Mouse (Mus musculus): ENCODE data around the gene Arl11. TPM values are rescaled to one million over a fixed set of nuclear protein-coding genes. Genes with fewer than 3 reads are reported as not detected.

Gene Arl11
- 4.6 and 5.0 TPM in 2 replicates for polyA plus RNA-seq (2015; fragmentation: Nextera tagmentation; extraction: Ambion mirVana)

DNA sequence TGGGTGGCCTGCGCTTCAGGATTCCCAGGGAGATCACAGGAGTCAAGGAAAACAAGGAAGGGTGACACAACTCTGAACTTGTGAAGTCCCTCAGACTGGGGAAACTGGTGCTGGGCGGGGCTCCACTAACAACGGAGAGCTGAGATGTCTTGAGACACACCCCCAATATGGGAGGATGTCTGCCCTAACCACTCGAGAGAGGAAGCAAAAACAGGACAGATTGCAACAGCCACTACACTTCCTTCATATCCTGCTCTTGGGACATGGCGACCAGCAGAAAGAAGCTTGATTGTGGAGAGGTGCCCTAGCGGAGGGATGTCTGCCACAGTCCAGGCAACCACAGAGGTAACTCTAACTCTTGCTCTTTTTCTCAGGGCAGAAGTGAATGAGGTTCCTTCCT lies at the start of gene Arl11:
Arl11 (plus strand) TSS at position 161 of the 400 bp plus-strand sequence.
- H3K9ac ChIP-seq (replicated peaks; ENCODE audit: low read depth): no peak within 1 kb of the TSS
- TF ChIP-seq CTCF (IDR thresholded peaks at IDR 0.05): no peak
- no peak for TF ChIP-seq EP300 (IDR thresholded peaks at IDR 0.05)
- ATAC-seq (peak; percentile 48), DNase-seq (ENCODE audit: low spot score) (peak; percentile 61)
- no peaks in the 10 kb centered on the region for H3K4me1 ChIP-seq (ENCODE audit: insufficient read depth, low read depth, low read length)
- H3K4me3 ChIP-seq (ENCODE audit: low read depth, low read length): no peak within 1 kb of the TSS
- no peak within 1 kb of the TSS for H3K27ac ChIP-seq (ENCODE audit: low read length)
- peak within 1 kb of the TSS; percentile 28; the same call in 1 of the 2 replicates for H3K4me2 ChIP-seq (replicated peaks; ENCODE audit: low read depth, low read length)
- WGBS: 43% methylated on average over 6 of the region's 6 CpGs
- H3K36me3 ChIP-seq (ENCODE audit: insufficient read depth, low read length): no peaks in the 10 kb centered on the region
- no peaks in the 10 kb centered on the region for H3K27me3 ChIP-seq (replicated peaks; ENCODE audit: insufficient read depth, low read length)
- no peaks in the 10 kb centered on the region for H3K9me3 ChIP-seq (ENCODE audit: low read length)

DNA sequence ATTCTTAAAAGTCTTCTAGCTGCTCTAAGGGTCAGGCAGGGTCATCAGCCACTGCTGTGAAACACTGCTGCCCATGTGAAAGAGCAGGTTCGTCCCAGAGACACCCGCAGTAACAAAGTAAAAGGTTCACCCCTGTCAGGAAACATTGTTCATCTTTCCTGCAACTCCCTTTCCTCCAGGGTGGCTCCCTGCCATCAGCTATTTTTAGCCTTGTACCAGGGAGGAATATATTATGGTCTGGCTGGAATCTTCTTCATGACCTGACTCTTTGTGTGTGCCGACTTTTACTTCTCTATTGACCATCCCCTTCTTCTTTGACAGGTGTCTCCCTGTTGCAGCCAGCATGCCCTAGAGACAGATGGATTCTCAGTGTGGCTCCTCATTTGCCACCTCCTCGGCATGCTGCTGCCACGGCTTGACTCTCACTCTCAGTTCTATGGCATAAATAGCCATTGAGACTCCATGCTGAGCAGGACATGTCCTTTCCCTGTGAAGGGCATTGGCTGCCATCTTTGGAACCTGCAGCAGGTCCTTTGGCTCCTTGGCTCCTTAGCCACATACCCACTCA lies 41.6 kb upstream of the Arl11 start:
- Histone ChIP-seq H3K4me1 (ENCODE audit: insufficient read depth, low read depth, low read length) (no peaks in the 10 kb centered on the region), H3K9me3 (ENCODE audit: low read length) (no peaks in the 10 kb centered on the region), H3K4me2 (replicated peaks; ENCODE audit: low read depth, low read length) (no peak overlapping the region), H3K4me3 (ENCODE audit: low read depth, low read length) (no peak overlapping the region), H3K27ac (ENCODE audit: low read length) (no peak overlapping the region), H3K36me3 (ENCODE audit: insufficient read depth, low read length) (no peaks in the 10 kb centered on the region), H3K9ac (replicated peaks; ENCODE audit: low read depth) (no peak overlapping the region), H3K27me3 (replicated peaks; ENCODE audit: insufficient read depth, low read length) (no peaks in the 10 kb centered on the region)
- DNase-seq (ENCODE audit: low spot score) (no peak), ATAC-seq (no peak)
- 55% methylated on average over 5 of the region's 5 CpGs for WGBS
- TF ChIP-seq CTCF (IDR thresholded peaks at IDR 0.05) (no peak), EP300 (IDR thresholded peaks at IDR 0.05) (no peak)

DNA sequence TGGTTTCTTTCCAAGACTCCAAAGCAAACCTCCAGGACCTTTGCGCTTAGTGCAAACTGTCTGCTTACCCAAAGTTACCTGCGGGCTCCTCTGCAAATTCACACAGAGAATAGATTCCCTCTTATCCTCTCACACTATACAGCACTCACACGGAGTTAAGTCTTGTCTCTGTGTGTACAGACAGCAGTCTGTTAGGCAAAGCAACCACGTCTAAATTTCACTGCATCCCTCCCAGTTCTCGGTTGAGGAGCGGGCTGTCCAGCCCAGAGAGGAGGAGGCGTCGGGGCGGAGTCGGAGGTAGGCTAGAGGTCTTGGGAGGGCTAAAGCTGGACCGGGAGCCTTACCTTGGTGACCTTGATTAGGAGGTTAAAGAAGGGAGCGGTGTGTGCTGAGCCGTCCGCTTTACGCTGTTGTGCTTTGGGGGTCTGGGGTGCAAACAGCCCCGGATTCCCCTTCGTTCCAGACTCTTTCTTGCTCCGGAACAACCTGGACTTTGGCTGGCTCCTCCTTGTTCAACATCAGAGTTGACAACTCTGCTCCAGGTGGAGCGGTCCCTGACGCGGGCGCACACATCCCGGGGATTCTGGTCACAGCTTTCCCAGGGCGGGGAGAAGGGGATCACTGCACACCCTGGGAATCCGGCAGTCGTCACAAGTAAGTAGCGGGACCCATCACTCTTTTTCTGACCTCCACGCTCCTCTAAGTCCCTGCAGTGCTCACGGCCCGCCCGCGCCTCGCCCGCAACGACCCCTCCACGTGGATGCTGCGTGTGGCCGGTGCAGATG lies 34.9 kb upstream of the Arl11 start:
- 0 out of 2 replicates have a peak, but pooled peaks cover 8% of the 10 kb centered on the region for H3K27me3 ChIP-seq (replicated peaks; ENCODE audit: insufficient read depth, low read length)
- H3K27ac ChIP-seq (ENCODE audit: low read length): no peak overlapping the region
- no peak for ATAC-seq
- no peak overlapping the region; the same call in 1 of the 2 replicates for H3K4me3 ChIP-seq (ENCODE audit: low read depth, low read length)
- H3K9me3 ChIP-seq (ENCODE audit: low read length): no peaks in the 10 kb centered on the region
- no peak for DNase-seq (ENCODE audit: low spot score)
- H3K36me3 ChIP-seq (ENCODE audit: insufficient read depth, low read length): no peaks in the 10 kb centered on the region
- H3K9ac ChIP-seq (replicated peaks; ENCODE audit: low read depth): no peak overlapping the region
- no peaks in the 10 kb centered on the region for H3K4me1 ChIP-seq (ENCODE audit: insufficient read depth, low read depth, low read length)
- peak overlapping the region; percentile 22; the same call in 1 of the 2 replicates for H3K4me2 ChIP-seq (replicated peaks; ENCODE audit: low read depth, low read length)
- TF ChIP-seq EP300 (IDR thresholded peaks at IDR 0.05) (no peak), CTCF (IDR thresholded peaks at IDR 0.05) (no peak)
- 7% methylated on average over 38 of the region's 38 CpGs for WGBS

DNA sequence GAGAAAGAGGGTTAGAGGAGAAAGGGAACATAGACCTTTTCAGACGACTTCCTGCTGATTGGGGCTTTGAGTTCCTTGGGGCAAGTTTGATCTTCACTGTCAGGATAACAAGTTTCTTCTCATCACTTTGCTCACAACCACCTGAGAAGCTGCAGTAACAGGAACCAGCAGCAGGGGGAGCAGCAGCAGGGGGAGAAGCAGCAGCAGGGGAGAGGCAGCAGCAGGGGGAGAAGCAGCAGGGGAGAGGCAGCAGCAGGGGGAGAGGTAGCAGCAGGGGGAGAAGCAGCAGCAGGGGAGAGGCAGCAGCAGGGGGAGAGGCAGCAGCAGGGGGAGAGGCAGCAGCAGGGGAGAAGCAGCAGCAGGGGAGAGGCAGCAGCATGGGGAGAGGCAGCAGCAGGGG lies 32.3 kb upstream of the Arl11 start:
- H3K9me3 ChIP-seq (ENCODE audit: low read length): no peaks in the 10 kb centered on the region
- H3K36me3 ChIP-seq (ENCODE audit: insufficient read depth, low read length): no peaks in the 10 kb centered on the region
- H3K27ac ChIP-seq (ENCODE audit: low read length): no peak overlapping the region
- 10% methylated on average over 1 of the region's 1 CpGs for WGBS
- no peak for ATAC-seq
- no peaks in the 10 kb centered on the region for H3K4me1 ChIP-seq (ENCODE audit: insufficient read depth, low read depth, low read length)
- no peak overlapping the region for H3K4me3 ChIP-seq (ENCODE audit: low read depth, low read length)
- TF ChIP-seq EP300 (IDR thresholded peaks at IDR 0.05): no peak
- TF ChIP-seq CTCF (IDR thresholded peaks at IDR 0.05): peak; percentile 76
- no peak for DNase-seq (ENCODE audit: low spot score)
- H3K9ac ChIP-seq (replicated peaks; ENCODE audit: low read depth): no peak overlapping the region
- H3K4me2 ChIP-seq (replicated peaks; ENCODE audit: low read depth, low read length): no peak overlapping the region
- H3K27me3 ChIP-seq (replicated peaks; ENCODE audit: insufficient read depth, low read length): 0 out of 2 replicates have a peak, but pooled peaks cover 8% of the 10 kb centered on the region

DNA sequence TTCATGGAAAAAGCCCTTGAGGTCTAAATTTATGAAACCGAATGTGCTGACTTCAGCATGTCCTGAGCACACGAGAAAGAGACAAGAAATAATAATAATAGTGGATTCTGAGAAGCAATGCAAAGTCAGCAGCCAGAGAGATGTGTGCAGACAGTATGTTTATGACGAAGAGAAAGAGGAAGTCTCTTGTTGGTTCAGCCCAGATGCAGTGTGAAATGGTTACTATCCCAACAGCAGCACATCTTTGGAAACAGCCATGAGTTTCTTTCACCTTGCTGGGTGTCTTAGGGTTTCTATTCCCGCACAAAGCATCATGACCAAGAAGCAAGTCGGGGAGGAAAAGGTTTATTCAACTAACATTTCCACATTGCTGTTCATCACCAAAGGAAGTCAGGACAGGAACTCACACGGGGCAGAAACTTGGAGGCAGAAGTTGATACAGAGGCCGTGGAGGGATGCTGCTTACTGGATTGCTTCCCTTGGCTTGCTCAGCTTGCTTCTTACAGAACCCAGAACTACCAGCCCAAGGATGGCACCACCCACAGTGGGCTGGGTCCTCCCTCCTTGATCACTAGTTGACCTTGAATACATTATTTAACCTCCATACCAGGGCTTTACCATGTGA lies 30.8 kb upstream of the Arl11 start:
- no peaks in the 10 kb centered on the region for H3K4me1 ChIP-seq (ENCODE audit: insufficient read depth, low read depth, low read length)
- no peaks in the 10 kb centered on the region for H3K36me3 ChIP-seq (ENCODE audit: insufficient read depth, low read length)
- DNase-seq (ENCODE audit: low spot score) (no peak), ATAC-seq (no peak)
- 0 out of 2 replicates have a peak, but pooled peaks cover 8% of the 10 kb centered on the region for H3K27me3 ChIP-seq (replicated peaks; ENCODE audit: insufficient read depth, low read length)
- no peak overlapping the region for H3K4me2 ChIP-seq (replicated peaks; ENCODE audit: low read depth, low read length)
- TF ChIP-seq CTCF (IDR thresholded peaks at IDR 0.05) (no peak), EP300 (IDR thresholded peaks at IDR 0.05) (no peak)
- no peaks in the 10 kb centered on the region for H3K9me3 ChIP-seq (ENCODE audit: low read length)
- H3K9ac ChIP-seq (replicated peaks; ENCODE audit: low read depth): no peak overlapping the region
- no peak overlapping the region for H3K4me3 ChIP-seq (ENCODE audit: low read depth, low read length)
- no peak overlapping the region for H3K27ac ChIP-seq (ENCODE audit: low read length)
- 70% methylated on average over 7 of the region's 7 CpGs for WGBS

DNA sequence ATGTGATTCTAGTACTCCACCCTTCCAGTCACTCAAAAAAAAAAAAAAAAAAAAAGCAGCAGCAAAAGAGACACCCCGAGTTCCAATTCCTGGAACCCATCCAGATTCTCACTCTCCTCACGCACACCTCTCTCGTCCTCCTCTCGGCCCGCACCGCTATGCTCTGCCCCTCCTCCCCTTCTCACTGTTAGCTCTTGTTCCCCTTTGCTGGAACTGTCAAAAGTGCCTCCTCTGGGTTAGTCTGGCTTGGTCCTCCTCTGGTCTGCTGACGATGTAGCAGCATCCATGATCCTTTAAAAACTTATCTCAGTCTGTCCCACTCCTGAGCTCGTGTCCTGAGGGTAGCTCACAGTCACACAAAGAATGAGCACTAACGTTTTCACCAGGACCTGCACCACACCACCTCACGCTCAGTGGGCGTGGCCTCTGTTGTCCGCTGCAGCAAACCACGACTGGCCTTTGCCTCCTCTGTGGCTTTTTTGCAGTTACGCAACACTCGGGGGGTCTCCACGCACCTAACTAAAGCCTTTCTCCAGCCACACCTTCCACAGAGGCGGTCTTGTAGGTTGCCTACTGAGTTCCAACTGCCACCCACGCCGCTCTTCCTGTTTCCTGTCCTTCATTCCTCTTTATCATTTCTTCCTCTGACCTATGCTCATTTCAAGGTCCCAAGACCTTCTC lies 20.8 kb upstream of the Arl11 start:
- Histone ChIP-seq H3K27ac (ENCODE audit: low read length) (no peak overlapping the region), H3K9ac (replicated peaks; ENCODE audit: low read depth) (no peak overlapping the region), H3K27me3 (replicated peaks; ENCODE audit: insufficient read depth, low read length) (no peaks in the 10 kb centered on the region), H3K4me1 (ENCODE audit: insufficient read depth, low read depth, low read length) (no peaks in the 10 kb centered on the region), H3K4me2 (replicated peaks; ENCODE audit: low read depth, low read length) (no peak overlapping the region), H3K36me3 (ENCODE audit: insufficient read depth, low read length) (no peaks in the 10 kb centered on the region), H3K9me3 (ENCODE audit: low read length) (no peaks in the 10 kb centered on the region), H3K4me3 (ENCODE audit: low read depth, low read length) (no peak overlapping the region)
- no peak for DNase-seq (ENCODE audit: low spot score)
- TF ChIP-seq EP300 (IDR thresholded peaks at IDR 0.05) (no peak), CTCF (IDR thresholded peaks at IDR 0.05) (no peak)
- WGBS: 48% methylated on average over 19 of the region's 19 CpGs
- no peak for ATAC-seq
